Mouse (Mus musculus): ENCODE data around the gene Gm21970.

GRCm38 (mm10) chr16:91442446-91442845 is 50.9 kb downstream of the Gm21970 start:
- TF ChIP-seq EP300 (IDR thresholded peaks at IDR 0.05; ENCODE audit: low read depth) = no peak
- no peak for TF ChIP-seq CTCF (IDR thresholded peaks at IDR 0.05; ENCODE audit: low read depth)

Measured in liver, embryonic 14.5 days (tissue).